Mouse (Mus musculus): ENCODE results near the gene Acly. TPM values are rescaled to one million over a fixed set of nuclear protein-coding genes. Genes with fewer than 3 reads are reported as not detected.

Acly gene
- polyA plus RNA-seq, 1 experiment from 2014 or later: 320 TPM

GRCm38 (mm10) chr11:100471352-100472196 lies 56.2 kb downstream of the Acly start:
- WGBS: 5% methylated on average over 30 of the region's 30 CpGs
- Histone ChIP-seq H3K4me1 (peaks cover 19% of the 10 kb centered on the region), H3K27me3 (no peaks in the 10 kb centered on the region), H3K27ac (peak overlapping the region; percentile 89), H3K9ac (peak overlapping the region; percentile 92), H3K36me3 (replicated peaks) (peaks cover 12% of the 10 kb centered on the region), H3K9me3 (no peaks in the 10 kb centered on the region), H3K4me2 (peak overlapping the region; percentile 87), H3K4me3 (replicated peaks) (peak overlapping the region; percentile 92)
- peak; percentile 10; the same call in 1 of the 2 replicates for ATAC-seq (ENCODE audit: low FRiP score)

GRCm38 (mm10) chr11:100465833-100466232 lies 62.0 kb downstream of the Acly start:
- Histone ChIP-seq H3K4me3 (replicated peaks) (no peak overlapping the region), H3K9ac (no peak overlapping the region), H3K27ac (no peak overlapping the region), H3K27me3 (no peaks in the 10 kb centered on the region), H3K4me2 (no peak overlapping the region), H3K9me3 (no peaks in the 10 kb centered on the region), H3K4me1 (peaks cover 13% of the 10 kb centered on the region), H3K36me3 (replicated peaks) (peaks cover 23% of the 10 kb centered on the region)
- no peak for ATAC-seq (ENCODE audit: low FRiP score)
- 84% methylated on average over 1 of the region's 1 CpGs for WGBS

GRCm38 (mm10) chr11:100465229-100465792 lies 62.5 kb downstream of the Acly start:
- Histone ChIP-seq H3K4me2 (no peak overlapping the region), H3K9me3 (no peaks in the 10 kb centered on the region), H3K4me3 (replicated peaks) (no peak overlapping the region), H3K27me3 (no peaks in the 10 kb centered on the region), H3K36me3 (replicated peaks) (peaks cover 27% of the 10 kb centered on the region), H3K9ac (no peak overlapping the region), H3K4me1 (peaks cover 7% of the 10 kb centered on the region), H3K27ac (no peak overlapping the region)
- 94% methylated on average over 1 of the region's 1 CpGs for WGBS
- ATAC-seq (ENCODE audit: low FRiP score): no peak

- Histone ChIP-seq H3K4me2 (no peak overlapping the region), H3K9ac (no peak overlapping the region), H3K9me3 (no peaks in the 10 kb centered on the region), H3K27ac (no peak overlapping the region), H3K27me3 (no peaks in the 10 kb centered on the region), H3K4me3 (replicated peaks) (no peak overlapping the region), H3K4me1 (no peaks in the 10 kb centered on the region), H3K36me3 (replicated peaks) (peaks cover 35% of the 10 kb centered on the region)
- no peak for ATAC-seq (ENCODE audit: low FRiP score)
- 94% methylated on average over 10 of the region's 10 CpGs for WGBS
These were observed 65.1 kb downstream of the Acly start for GRCm38 (mm10) chr11:100462699-100463098.

- H3K36me3 ChIP-seq (replicated peaks): peaks cover 38% of the 10 kb centered on the region
- ATAC-seq (ENCODE audit: low FRiP score): no peak
- WGBS: 93% methylated on average over 5 of the region's 5 CpGs
- H3K9me3 ChIP-seq: no peaks in the 10 kb centered on the region
- no peak overlapping the region for H3K4me3 ChIP-seq (replicated peaks)
- H3K27me3 ChIP-seq: no peaks in the 10 kb centered on the region
- no peak overlapping the region for H3K27ac ChIP-seq
- no peak overlapping the region for H3K9ac ChIP-seq
- H3K4me1 ChIP-seq: no peaks in the 10 kb centered on the region
- no peak overlapping the region for H3K4me2 ChIP-seq
These were observed 70.1 kb downstream of the Acly start for GRCm38 (mm10) chr11:100457711-100458110.

- Histone ChIP-seq H3K36me3 (replicated peaks) (peaks cover 35% of the 10 kb centered on the region), H3K9me3 (no peaks in the 10 kb centered on the region), H3K4me3 (replicated peaks) (no peak overlapping the region), H3K4me2 (no peak overlapping the region), H3K27ac (no peak overlapping the region), H3K9ac (no peak overlapping the region), H3K4me1 (no peaks in the 10 kb centered on the region), H3K27me3 (no peaks in the 10 kb centered on the region)
- no peak for ATAC-seq (ENCODE audit: low FRiP score)
- 79% methylated on average over 4 of the region's 4 CpGs for WGBS
These were observed 70.6 kb downstream of the Acly start for GRCm38 (mm10) chr11:100457247-100457646.

- 89% methylated on average over 6 of the region's 6 CpGs for WGBS
- H3K4me2 ChIP-seq: no peak overlapping the region
- no peaks in the 10 kb centered on the region for H3K9me3 ChIP-seq
- peaks cover 7% of the 10 kb centered on the region for H3K36me3 ChIP-seq (replicated peaks)
- H3K27ac ChIP-seq: no peak overlapping the region
- no peak for ATAC-seq (ENCODE audit: low FRiP score)
- H3K4me3 ChIP-seq (replicated peaks): no peak overlapping the region
- H3K9ac ChIP-seq: no peak overlapping the region
- no peaks in the 10 kb centered on the region for H3K27me3 ChIP-seq
- peaks cover 16% of the 10 kb centered on the region for H3K4me1 ChIP-seq
These were observed 85.2 kb downstream of the Acly start for GRCm38 (mm10) chr11:100442625-100443024.

- Histone ChIP-seq H3K27me3 (no peaks in the 10 kb centered on the region), H3K27ac (peak within 1 kb of the TSS; percentile 60), H3K4me2 (peak within 1 kb of the TSS; percentile 82), H3K4me1 (peaks cover 16% of the 10 kb centered on the region), H3K4me3 (replicated peaks) (peak within 1 kb of the TSS; percentile 81), H3K36me3 (replicated peaks) (peaks cover 9% of the 10 kb centered on the region), H3K9me3 (no peaks in the 10 kb centered on the region), H3K9ac (peak within 1 kb of the TSS; percentile 88)
- 87% methylated on average over 8 of the region's 8 CpGs for WGBS
- ATAC-seq (ENCODE audit: low FRiP score): no peak
These were observed 86.0 kb downstream of the Acly start, which contains the start of the genes Nt5c3b and Klhl10 for GRCm38 (mm10) chr11:100441797-100442196. Gene Nt5c3b (minus strand): TSS chr11:100441808. Gene Klhl10 (plus strand): TSS chr11:100441917.

GRCm38 (mm10) chr11:100440691-100441522 lies 86.9 kb downstream of the Acly start:
- H3K27me3 ChIP-seq: no peaks in the 10 kb centered on the region
- H3K4me3 ChIP-seq (replicated peaks): peak overlapping the region; percentile 81
- peak overlapping the region; percentile 82 for H3K4me2 ChIP-seq
- WGBS: 1% methylated on average over 47 of the region's 52 CpGs
- H3K9ac ChIP-seq: peak overlapping the region; percentile 88
- no peaks in the 10 kb centered on the region for H3K9me3 ChIP-seq
- ATAC-seq (ENCODE audit: low FRiP score): peak; percentile 97
- peaks cover 17% of the 10 kb centered on the region for H3K4me1 ChIP-seq
- peaks cover 16% of the 10 kb centered on the region for H3K36me3 ChIP-seq (replicated peaks)
- peak overlapping the region; percentile 60 for H3K27ac ChIP-seq

GRCm38 (mm10) chr11:100437901-100438300 lies 89.9 kb downstream of the Acly start:
- Histone ChIP-seq H3K4me3 (replicated peaks) (no peak overlapping the region), H3K9me3 (no peaks in the 10 kb centered on the region), H3K4me2 (no peak overlapping the region), H3K27ac (no peak overlapping the region), H3K9ac (no peak overlapping the region), H3K27me3 (no peaks in the 10 kb centered on the region), H3K36me3 (replicated peaks) (peaks cover 32% of the 10 kb centered on the region), H3K4me1 (peaks cover 19% of the 10 kb centered on the region)
- no peak for ATAC-seq (ENCODE audit: low FRiP score)
- WGBS: 90% methylated on average over 1 of the region's 1 CpGs

- H3K36me3 ChIP-seq (replicated peaks): peaks cover 42% of the 10 kb centered on the region
- H3K27ac ChIP-seq: no peak overlapping the region
- WGBS: 65% methylated on average over 9 of the region's 9 CpGs
- no peak overlapping the region for H3K4me3 ChIP-seq (replicated peaks)
- no peak for ATAC-seq (ENCODE audit: low FRiP score)
- no peaks in the 10 kb centered on the region for H3K27me3 ChIP-seq
- H3K9me3 ChIP-seq: no peaks in the 10 kb centered on the region
- H3K4me2 ChIP-seq: no peak overlapping the region
- peaks cover 13% of the 10 kb centered on the region for H3K4me1 ChIP-seq
- no peak overlapping the region for H3K9ac ChIP-seq
These were observed 92.0 kb downstream of the Acly start for GRCm38 (mm10) chr11:100435678-100436246.

GRCm38 (mm10) chr11:100432002-100432401 lies 95.8 kb downstream of the Acly start:
- ATAC-seq (ENCODE audit: low FRiP score): no peak
- Histone ChIP-seq H3K27ac (no peak overlapping the region), H3K4me2 (no peak overlapping the region), H3K4me1 (peaks cover 3% of the 10 kb centered on the region; the same call in 1 of the 2 replicates), H3K9ac (no peak overlapping the region), H3K4me3 (replicated peaks) (no peak overlapping the region), H3K9me3 (no peaks in the 10 kb centered on the region), H3K27me3 (no peaks in the 10 kb centered on the region), H3K36me3 (replicated peaks) (peaks cover 52% of the 10 kb centered on the region)
- WGBS: 95% methylated on average over 5 of the region's 5 CpGs

Measured in forebrain, embryonic 12.5 days (tissue).